ENCODE assay signal across 8 mouse cellular contexts in genomic region chr1:111864779-111865165, GRCm38 (mm10). TPM values are rescaled to one million over a fixed set of nuclear protein-coding genes. Genes with fewer than 3 reads are reported as not detected.
A peak's percentile ranks its signal among the peaks of the same experiment; 100 is the strongest.
DNase-seq lines count a peak whose midpoint lies in the region; ATAC-seq and TF ChIP-seq lines count a peak whose summit lies in the region.

Gene Dsel (minus strand): TSS chr1:111864918.

- 0 out of 2 replicates have a peak, but pooled peaks have one; percentile 11 for TF ChIP-seq POLR2A in liver, adult 2 months (IDR thresholded peaks at IDR 0.05; ENCODE audit: extremely low read depth, insufficient read depth, low read length)

- ATAC-seq in heart, embryonic 13.5 days (ENCODE audit: extremely low read depth, insufficient number of reproducible peaks, low FRiP score, low TSS enrichment) = peak; percentile 95
- ATAC-seq in kidney, postnatal 0 days (replicated peaks; ENCODE audit: low FRiP score, low read depth) = peak; percentile 99
- ATAC-seq in monocyte, adult 5-6 weeks (replicated peaks; ENCODE audit: insufficient number of reproducible peaks, low FRiP score, low TSS enrichment, poor library complexity, severe bottlenecking) = peak; percentile 63

- peaks cover 5% of the 10 kb centered on the region for H3K4me1 ChIP-seq in heart, embryonic 13.5 days
- H3K4me1 ChIP-seq in kidney, postnatal 0 days (replicated peaks; ENCODE audit: insufficient read depth, low read length) = no peaks in the 10 kb centered on the region
- no peaks in the 10 kb centered on the region for H3K4me1 ChIP-seq in liver, adult 2 months (ENCODE audit: control insufficient read depth, insufficient read depth, low read length)

- TF ChIP-seq CTCF in kidney, postnatal 0 days (IDR thresholded peaks at IDR 0.05; ENCODE audit: low read depth) = peak; percentile 48
- peak; percentile 10; the same call in 1 of the 2 replicates for TF ChIP-seq CTCF in liver, adult 2 months (IDR thresholded peaks at IDR 0.05; ENCODE audit: low read depth, low read length)

- H3K27me3 ChIP-seq in heart, embryonic 13.5 days (replicated peaks) = no peaks in the 10 kb centered on the region
- no peaks in the 10 kb centered on the region for H3K27me3 ChIP-seq in kidney, postnatal 0 days (ENCODE audit: insufficient read depth, low read length)
- H3K27me3 ChIP-seq in liver, adult 2 months (ENCODE audit: control insufficient read depth, insufficient read depth, low read length) = no peaks in the 10 kb centered on the region

- WGBS in heart, embryonic 13.5 days = under 1% methylated on average over 33 of the region's 33 CpGs
- WGBS in kidney, postnatal 0 days = under 1% methylated on average over 32 of the region's 33 CpGs
- WGBS in liver, adult 2 months = under 1% methylated on average over 33 of the region's 33 CpGs

- H3K36me3 ChIP-seq in heart, embryonic 13.5 days = 0 out of 2 replicates have a peak, but pooled peaks cover 4% of the 10 kb centered on the region
- no peaks in the 10 kb centered on the region for H3K36me3 ChIP-seq in kidney, postnatal 0 days (ENCODE audit: insufficient read depth, low read length)
- no peaks in the 10 kb centered on the region for H3K36me3 ChIP-seq in liver, adult 2 months (ENCODE audit: control insufficient read depth, insufficient read depth, low read length)

- H3K4me2 ChIP-seq in heart, embryonic 13.5 days = peak within 1 kb of the TSS; percentile 90
- H3K4me2 ChIP-seq in kidney, postnatal 0 days (ENCODE audit: low read length) = peak within 1 kb of the TSS; percentile 89

- H3K9me3 ChIP-seq in heart, embryonic 13.5 days = no peaks in the 10 kb centered on the region
- no peaks in the 10 kb centered on the region for H3K9me3 ChIP-seq in kidney, postnatal 0 days (replicated peaks; ENCODE audit: low read length)

- H3K79me2 ChIP-seq in liver, adult 2 months (ENCODE audit: control insufficient read depth, insufficient read depth, low read length) = no peaks in the 10 kb centered on the region

- H3K27ac ChIP-seq in heart, embryonic 13.5 days (replicated peaks) = peak within 1 kb of the TSS; percentile 90
- H3K27ac ChIP-seq in kidney, postnatal 0 days = peak within 1 kb of the TSS; percentile 90
- no peak within 1 kb of the TSS for H3K27ac ChIP-seq in liver, adult 2 months (replicated peaks; ENCODE audit: insufficient read depth, low read depth, low read length)

- DNase-seq in CD4-positive, CD25-positive, alpha-beta regulatory T cell, adult 2 months (ENCODE audit: low read depth, low spot score) = peak; percentile 90
- peak; percentile 77 for DNase-seq in c-Kit-positive CD71-negative TER-119-negative erythroid progenitor cells, embryonic 14.5 days (ENCODE audit: low read depth)
- DNase-seq in fibroblast of lung, adult 2 months (ENCODE audit: low read depth) = peak; percentile 83
- peak; percentile 96 for DNase-seq in kidney, postnatal 0 days (ENCODE audit: low spot score)
- peak; percentile 70 for DNase-seq in liver, adult 2 months (ENCODE audit: extremely low read depth, low read depth, low spot score)
- peak; percentile 74 to 76 for DNase-seq in spleen, postnatal 36 days (ENCODE audit: low spot score in 2 of 2)

- H3K9ac ChIP-seq in heart, embryonic 13.5 days = peak within 1 kb of the TSS; percentile 88
- H3K9ac ChIP-seq in kidney, postnatal 0 days (ENCODE audit: low read depth, low read length) = peak within 1 kb of the TSS; percentile 76
- peak within 1 kb of the TSS; percentile 46 for H3K9ac ChIP-seq in liver, adult 2 months (ENCODE audit: low read depth, low read length)

- peak within 1 kb of the TSS; percentile 72 for H3K4me3 ChIP-seq in heart, embryonic 13.5 days
- H3K4me3 ChIP-seq in kidney, postnatal 0 days (replicated peaks; ENCODE audit: low read depth, low read length) = peak within 1 kb of the TSS; percentile 75
- peak within 1 kb of the TSS; percentile 61 for H3K4me3 ChIP-seq in liver, adult 2 months (ENCODE audit: insufficient read depth, low read depth, low read length)

RNA-seq across cellular contexts. Expression of gene Dsel, which starts in this region (rescaled TPM):
- polyA plus RNA-seq in heart, embryonic 13.5 days (2015; fragmentation: Nextera tagmentation; extraction: Ambion mirVana) = 5.6 and 5.7 TPM in 2 replicates
- polyA plus RNA-seq in kidney, postnatal 0 days (2015; fragmentation: Nextera tagmentation; extraction: Ambion mirVana) = 7.3 and 8.2 TPM in 2 replicates
- 1.3 and 2.3 TPM in 2 replicates for total RNA-seq in liver, adult 2 months (2014; rRNA removed)
- 0.07 and 0.43 TPM in 2 replicates for polyA plus RNA-seq in liver, adult 2 months (2012; rRNA removed)
- total RNA-seq in monocyte, adult 5-6 weeks (2017) = 0.64 to 2.4 TPM (median 2.1 TPM) in 3 replicates
